Mouse (Mus musculus) stomach, postnatal 0 days (tissue): Measurements from ENCODE around the gene Mfn1.

ENCODE experiments used
- CTCF ChIP-seq: IDR thresholded peaks from 2 replicates; pipeline ENCODE4 v1.5.1; 2016; ENCODE audit warnings: antibody characterized with exemption, low read depth, mild to moderate bottlenecking, moderate library complexity
- EP300 ChIP-seq: optimal IDR thresholded peaks from 2 replicates; pipeline ENCODE3; 2016; ENCODE audit warnings: antibody characterized with exemption

DNA sequence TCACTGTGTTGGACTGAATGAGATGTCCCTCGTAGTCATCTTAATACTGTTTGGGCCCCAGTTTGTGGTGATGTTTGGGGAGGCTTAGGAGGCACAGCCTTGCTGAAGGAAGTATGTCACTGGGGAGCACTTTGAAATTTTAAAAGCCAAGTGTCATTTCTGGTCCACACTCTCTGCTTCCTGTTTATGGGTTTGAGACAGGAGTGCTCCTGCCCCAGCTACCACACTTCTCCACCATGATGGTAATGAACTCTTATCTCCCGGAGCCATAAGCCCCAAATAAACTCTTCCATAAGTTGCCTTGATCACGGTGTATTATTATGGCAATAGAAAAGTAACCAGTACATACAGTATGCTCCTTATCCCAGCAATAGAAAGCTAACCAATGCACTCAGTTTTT lies 92.8 kb downstream of the Mfn1 start:
- TF ChIP-seq CTCF: no peak
- no peak for TF ChIP-seq EP300
